Mouse (Mus musculus): ENCODE data around the gene Liph. TPM values are rescaled to one million over a fixed set of nuclear protein-coding genes. Genes with fewer than 3 reads are reported as not detected.

The Liph gene
- 0.33 and 0.48 TPM in 2 replicates for polyA plus RNA-seq (2015; fragmentation: Nextera tagmentation; extraction: Ambion mirVana)

DNA sequence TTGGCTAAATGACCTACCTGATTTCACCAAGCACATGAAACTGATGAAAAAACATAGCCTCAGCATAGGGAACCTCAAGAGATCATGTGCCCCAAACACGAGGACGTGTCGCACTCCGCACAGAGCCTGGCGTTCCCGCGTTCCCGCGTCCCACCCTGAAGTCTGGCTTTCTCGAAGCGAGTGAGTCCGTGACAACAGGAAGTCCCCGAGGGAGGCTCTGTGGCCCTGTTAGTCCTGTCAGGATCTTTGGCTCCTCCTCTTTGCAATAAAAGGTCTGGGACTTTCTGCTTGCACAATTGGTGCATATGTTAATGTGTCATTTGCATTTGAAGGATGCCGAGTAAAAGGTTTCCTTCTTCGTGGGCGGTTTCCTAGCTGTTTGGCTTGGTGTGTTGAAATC lies at the start of gene Liph:
Liph (minus strand) TSS at position 360 of the 400 bp plus-strand sequence.
- Histone ChIP-seq H3K9ac (replicated peaks) (peak within 1 kb of the TSS; percentile 33; the same call in 1 of the 2 replicates), H3K4me2 (ENCODE audit: low read depth, low read length) (peak within 1 kb of the TSS; percentile 69), H3K36me3 (replicated peaks; ENCODE audit: insufficient read depth, low read length) (no peaks in the 10 kb centered on the region), H3K9me3 (ENCODE audit: low read length) (no peaks in the 10 kb centered on the region), H3K27ac (ENCODE audit: low read depth) (no peak within 1 kb of the TSS), H3K27me3 (ENCODE audit: insufficient read depth, low read length) (no peaks in the 10 kb centered on the region), H3K4me1 (ENCODE audit: insufficient read depth) (peaks cover 20% of the 10 kb centered on the region), H3K4me3 (ENCODE audit: low read depth, low read length) (no peak within 1 kb of the TSS)
- WGBS (ENCODE audit: insufficient replicate concordance): 17% methylated on average over 16 of the region's 16 CpGs
- ATAC-seq (peak; percentile 37), DNase-seq (peak; percentile 39)
- TF ChIP-seq EP300 (IDR thresholded peaks at IDR 0.05; ENCODE audit: low read depth) (no peak), CTCF (IDR thresholded peaks at IDR 0.05; ENCODE audit: low read depth) (no peak)

DNA sequence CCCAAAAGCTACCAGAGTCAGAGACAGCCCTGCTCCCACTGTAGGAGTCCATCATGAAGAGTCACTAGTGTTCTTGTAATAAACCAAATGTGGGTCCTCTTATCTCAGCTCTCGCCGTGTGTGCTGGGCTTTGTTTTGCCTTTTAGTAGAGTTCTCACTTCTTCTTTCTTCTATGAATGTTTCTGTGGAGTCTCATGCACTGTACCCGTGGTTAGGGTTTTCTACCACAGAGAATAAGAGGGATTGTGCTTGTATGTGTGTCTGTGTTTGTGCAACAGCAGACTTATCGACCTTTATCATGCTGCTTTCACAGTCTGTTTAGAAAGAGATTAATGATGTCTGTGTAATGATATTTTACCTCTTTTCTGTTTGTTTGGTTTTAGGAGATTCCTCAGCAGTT lies 48.4 kb upstream of the Liph start:
- peaks cover 56% of the 10 kb centered on the region for H3K36me3 ChIP-seq (replicated peaks; ENCODE audit: insufficient read depth, low read length)
- TF ChIP-seq CTCF (IDR thresholded peaks at IDR 0.05; ENCODE audit: low read depth): no peak
- no peak for TF ChIP-seq EP300 (IDR thresholded peaks at IDR 0.05; ENCODE audit: low read depth)
- H3K4me1 ChIP-seq (ENCODE audit: insufficient read depth): no peaks in the 10 kb centered on the region
- DNase-seq (no peak), ATAC-seq (no peak)
- no peaks in the 10 kb centered on the region for H3K27me3 ChIP-seq (ENCODE audit: insufficient read depth, low read length)
- no peaks in the 10 kb centered on the region for H3K9me3 ChIP-seq (ENCODE audit: low read length)
- H3K9ac ChIP-seq (replicated peaks): no peak overlapping the region
- H3K27ac ChIP-seq (ENCODE audit: low read depth): no peak overlapping the region
- no peak overlapping the region for H3K4me2 ChIP-seq (ENCODE audit: low read depth, low read length)
- no peak overlapping the region for H3K4me3 ChIP-seq (ENCODE audit: low read depth, low read length)
- WGBS (ENCODE audit: insufficient replicate concordance): 58% methylated on average over 4 of the region's 4 CpGs

DNA sequence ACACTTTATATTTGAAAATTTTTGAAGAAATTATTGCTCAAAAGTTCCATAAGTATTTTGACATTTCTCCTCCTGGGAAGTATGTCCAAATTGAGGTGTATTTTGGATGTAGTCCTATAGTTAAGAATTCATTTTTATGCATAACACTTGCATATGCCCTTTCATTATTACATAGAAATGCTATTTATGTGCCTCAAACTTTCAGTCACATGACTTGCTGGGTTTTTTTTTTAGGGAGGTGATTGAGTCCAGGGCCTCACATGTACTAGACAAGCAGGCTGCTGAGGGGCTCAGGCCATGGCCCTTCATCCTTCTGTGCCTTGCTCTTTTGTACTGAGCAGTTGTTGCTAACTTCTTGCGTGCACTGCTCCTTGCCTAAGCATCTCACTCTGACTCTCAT lies 44.5 kb upstream of the Liph start:
- H3K36me3 ChIP-seq (replicated peaks; ENCODE audit: insufficient read depth, low read length): peaks cover 64% of the 10 kb centered on the region
- DNase-seq (no peak), ATAC-seq (no peak)
- TF ChIP-seq EP300 (IDR thresholded peaks at IDR 0.05; ENCODE audit: low read depth) (no peak), CTCF (IDR thresholded peaks at IDR 0.05; ENCODE audit: low read depth) (no peak)
- 94% methylated on average over 1 of the region's 1 CpGs for WGBS (ENCODE audit: insufficient replicate concordance)
- no peak overlapping the region for H3K4me2 ChIP-seq (ENCODE audit: low read depth, low read length)
- no peaks in the 10 kb centered on the region for H3K27me3 ChIP-seq (ENCODE audit: insufficient read depth, low read length)
- no peak overlapping the region for H3K9ac ChIP-seq (replicated peaks)
- H3K27ac ChIP-seq (ENCODE audit: low read depth): no peak overlapping the region
- H3K9me3 ChIP-seq (ENCODE audit: low read length): no peaks in the 10 kb centered on the region
- H3K4me1 ChIP-seq (ENCODE audit: insufficient read depth): no peaks in the 10 kb centered on the region
- no peak overlapping the region for H3K4me3 ChIP-seq (ENCODE audit: low read depth, low read length)

DNA sequence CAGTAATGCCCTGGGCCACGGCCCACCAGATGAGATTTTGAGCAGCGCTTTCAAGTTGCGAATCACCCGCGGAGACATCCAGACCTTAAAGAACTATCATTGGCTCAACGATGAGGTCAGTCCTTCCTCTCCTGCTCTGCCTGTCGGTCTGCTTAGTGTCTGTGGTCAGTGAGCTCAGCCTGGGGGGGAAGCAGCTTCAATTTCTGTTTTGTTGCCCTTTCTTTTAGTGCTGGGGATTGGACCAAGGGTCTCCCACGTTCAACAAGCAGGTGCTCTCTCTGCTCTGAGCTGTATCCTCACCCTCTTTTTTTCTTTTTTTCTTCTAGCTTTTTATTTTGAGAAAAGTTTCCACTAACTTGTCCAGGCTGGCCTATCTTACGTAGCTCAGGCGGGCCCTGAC lies 43.1 kb upstream of the Liph start:
- Histone ChIP-seq H3K36me3 (replicated peaks; ENCODE audit: insufficient read depth, low read length) (peaks cover 51% of the 10 kb centered on the region), H3K27me3 (ENCODE audit: insufficient read depth, low read length) (no peaks in the 10 kb centered on the region)

DNA sequence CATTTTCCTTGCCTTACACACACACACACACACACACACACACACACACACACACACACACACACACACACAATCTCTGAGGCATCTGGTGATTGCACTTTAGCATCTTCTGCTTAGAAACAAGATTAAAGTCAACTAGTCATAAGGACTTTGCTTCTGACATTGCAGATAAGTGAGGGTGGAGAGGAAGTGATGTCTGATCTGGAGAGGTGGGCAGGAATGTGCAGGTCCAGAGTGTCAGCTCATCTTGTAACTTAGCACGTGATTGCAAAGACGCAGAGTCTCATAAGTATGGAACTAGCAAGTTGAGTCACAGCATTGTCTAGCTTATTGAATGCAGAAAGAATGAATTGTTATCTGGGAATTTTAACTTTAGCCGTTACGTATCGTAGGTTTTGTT lies 32.0 kb upstream of the Liph start:
- no peaks in the 10 kb centered on the region for H3K4me1 ChIP-seq (ENCODE audit: insufficient read depth)

More for the DNA sequence above, 43.1 kb upstream of the Liph start:
- Histone ChIP-seq H3K4me1 (ENCODE audit: insufficient read depth) (no peaks in the 10 kb centered on the region), H3K9ac (replicated peaks) (no peak overlapping the region), H3K4me2 (ENCODE audit: low read depth, low read length) (no peak overlapping the region), H3K4me3 (ENCODE audit: low read depth, low read length) (no peak overlapping the region), H3K9me3 (ENCODE audit: low read length) (no peaks in the 10 kb centered on the region), H3K27ac (ENCODE audit: low read depth) (no peak overlapping the region)
- TF ChIP-seq CTCF (IDR thresholded peaks at IDR 0.05; ENCODE audit: low read depth): no peak
- TF ChIP-seq EP300 (IDR thresholded peaks at IDR 0.05; ENCODE audit: low read depth): no peak
- ATAC-seq (no peak), DNase-seq (no peak)
- WGBS (ENCODE audit: insufficient replicate concordance): 81% methylated on average over 10 of the region's 10 CpGs

DNA sequence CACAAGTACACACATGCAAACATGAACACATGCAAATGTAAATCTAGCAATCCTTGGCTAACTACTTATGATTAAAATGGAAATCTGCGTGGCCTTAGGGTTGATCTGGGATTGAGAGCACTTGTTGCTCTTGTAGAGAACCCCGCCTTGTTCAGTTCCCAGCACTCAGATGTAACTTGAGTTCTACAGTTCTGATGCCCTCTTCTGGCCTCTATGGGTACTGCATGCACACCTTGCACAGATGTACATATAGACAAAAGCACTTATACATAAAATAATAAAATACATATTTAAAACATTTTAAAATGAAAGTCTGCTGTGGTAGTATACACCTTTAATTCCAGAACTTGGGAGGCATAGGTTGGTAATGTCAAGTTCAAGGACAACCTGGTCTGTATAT lies 26.7 kb upstream of the Liph start:
- peaks cover 55% of the 10 kb centered on the region for H3K36me3 ChIP-seq (replicated peaks; ENCODE audit: insufficient read depth, low read length)
- no peaks in the 10 kb centered on the region for H3K27me3 ChIP-seq (ENCODE audit: insufficient read depth, low read length)
- TF ChIP-seq EP300 (IDR thresholded peaks at IDR 0.05; ENCODE audit: low read depth) (no peak), CTCF (IDR thresholded peaks at IDR 0.05; ENCODE audit: low read depth) (peak; percentile 63)
- no peak overlapping the region for H3K9ac ChIP-seq (replicated peaks)
- no peaks in the 10 kb centered on the region for H3K4me1 ChIP-seq (ENCODE audit: insufficient read depth)
- DNase-seq (peak; percentile 25), ATAC-seq (no peak)
- 0 out of 2 replicates have a peak, but pooled peaks cover 6% of the 10 kb centered on the region for H3K9me3 ChIP-seq (ENCODE audit: low read length)
- H3K27ac ChIP-seq (ENCODE audit: low read depth): no peak overlapping the region
- no peak overlapping the region for H3K4me2 ChIP-seq (ENCODE audit: low read depth, low read length)
- H3K4me3 ChIP-seq (ENCODE audit: low read depth, low read length): no peak overlapping the region
- 92% methylated on average over 2 of the region's 2 CpGs for WGBS (ENCODE audit: insufficient replicate concordance)

More for the DNA sequence above, 32.0 kb upstream of the Liph start:
- no peak for ATAC-seq
- H3K36me3 ChIP-seq (replicated peaks; ENCODE audit: insufficient read depth, low read length): peaks cover 69% of the 10 kb centered on the region
- H3K9ac ChIP-seq (replicated peaks): no peak overlapping the region
- no peak for DNase-seq
- WGBS (ENCODE audit: insufficient replicate concordance): 93% methylated on average over 5 of the region's 5 CpGs
- TF ChIP-seq EP300 (IDR thresholded peaks at IDR 0.05; ENCODE audit: low read depth) (no peak), CTCF (IDR thresholded peaks at IDR 0.05; ENCODE audit: low read depth) (no peak)
- H3K4me3 ChIP-seq (ENCODE audit: low read depth, low read length): no peak overlapping the region
- no peaks in the 10 kb centered on the region for H3K27me3 ChIP-seq (ENCODE audit: insufficient read depth, low read length)
- H3K9me3 ChIP-seq (ENCODE audit: low read length): no peaks in the 10 kb centered on the region
- H3K4me2 ChIP-seq (ENCODE audit: low read depth, low read length): no peak overlapping the region
- H3K27ac ChIP-seq (ENCODE audit: low read depth): no peak overlapping the region

DNA sequence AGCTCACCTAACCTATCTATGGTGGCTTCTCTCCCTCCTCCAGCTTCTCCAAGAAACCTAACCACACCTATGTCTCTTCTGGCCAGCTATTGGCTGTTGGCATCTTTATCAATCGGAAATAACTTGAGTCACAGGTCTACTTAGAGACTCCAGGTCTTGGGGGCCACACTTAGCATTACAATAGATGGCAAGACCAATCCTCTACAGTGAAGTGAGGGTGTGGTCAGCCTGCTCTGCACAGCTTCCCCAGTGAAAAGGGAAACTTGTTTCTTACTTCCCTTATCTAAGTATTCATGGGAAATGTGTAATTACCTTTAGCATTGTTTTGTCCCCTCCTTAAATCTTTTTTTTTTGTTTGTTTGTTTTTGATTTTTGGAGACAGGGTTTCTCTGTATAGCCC lies 20.1 kb upstream of the Liph start:
- Histone ChIP-seq H3K4me3 (ENCODE audit: low read depth, low read length) (no peak overlapping the region), H3K36me3 (replicated peaks; ENCODE audit: insufficient read depth, low read length) (peaks cover 31% of the 10 kb centered on the region), H3K27me3 (ENCODE audit: insufficient read depth, low read length) (no peaks in the 10 kb centered on the region)

More for the DNA sequence above, 20.1 kb upstream of the Liph start:
- H3K9me3 ChIP-seq (ENCODE audit: low read length): no peaks in the 10 kb centered on the region
- H3K4me2 ChIP-seq (ENCODE audit: low read depth, low read length): no peak overlapping the region
- 76% methylated on average over 1 of the region's 1 CpGs for whole genome bisulfite sequencing (ENCODE audit: insufficient replicate concordance)
- TF ChIP-seq CTCF (IDR thresholded peaks at IDR 0.05; ENCODE audit: low read depth) (no peak), EP300 (IDR thresholded peaks at IDR 0.05; ENCODE audit: low read depth) (no peak)
- no peak overlapping the region for H3K9ac ChIP-seq (replicated peaks)
- ATAC-seq (no peak), DNase-seq (no peak)
- H3K27ac ChIP-seq (ENCODE audit: low read depth): no peak overlapping the region
- peaks cover 3% of the 10 kb centered on the region for H3K4me1 ChIP-seq (ENCODE audit: insufficient read depth)

Measured in liver, postnatal 0 days (tissue).